Mouse (Mus musculus): ENCODE data around the gene Camsap1. TPM values are rescaled to one million over a fixed set of nuclear protein-coding genes. Genes with fewer than 3 reads are reported as not detected.

The Camsap1 gene
- polyA plus RNA-seq, 1 experiment from 2014 or later: 19.1 TPM

DNA sequence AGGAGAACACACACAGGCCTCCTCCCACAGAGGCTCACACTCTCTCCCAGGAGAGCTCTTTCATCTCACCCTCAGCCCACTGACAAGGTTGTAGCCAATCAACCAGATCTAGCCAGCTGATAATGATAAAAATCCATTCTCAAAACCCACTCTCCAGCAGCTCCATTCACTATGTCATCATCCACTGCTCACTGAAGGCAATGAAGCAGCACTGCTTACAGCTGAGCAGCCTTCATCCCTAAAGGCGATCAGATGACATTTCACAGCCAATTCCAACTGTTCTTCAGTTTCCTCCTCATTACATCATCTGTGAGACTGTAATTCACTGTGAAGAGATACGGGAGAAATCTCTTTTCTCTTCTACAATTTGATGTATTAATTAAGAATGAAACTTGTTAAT is 39.3 kb downstream of the Camsap1 start:
- H3K27ac ChIP-seq: no peak overlapping the region
- no peak overlapping the region for H3K4me3 ChIP-seq (ENCODE audit: inconsistent target)
- H3K36me3 ChIP-seq (ENCODE audit: inconsistent target): peaks cover 30% of the 10 kb centered on the region
- H3K79me2 ChIP-seq (ENCODE audit: inconsistent target): no peaks in the 10 kb centered on the region
- WGBS (ENCODE audit: missing documents): 100% methylated on average over 2 of the region's 2 CpGs

GRCm38 (mm10) chr2:25940503-25940902 is 42.6 kb downstream of the Camsap1 start:
- 40% methylated on average over 6 of the region's 6 CpGs for WGBS (ENCODE audit: missing documents)
- Histone ChIP-seq H3K36me3 (ENCODE audit: inconsistent target) (peaks cover 53% of the 10 kb centered on the region), H3K4me3 (ENCODE audit: inconsistent target) (no peak overlapping the region), H3K27ac (no peak overlapping the region), H3K79me2 (ENCODE audit: inconsistent target) (no peaks in the 10 kb centered on the region)

- Histone ChIP-seq H3K79me2 (ENCODE audit: inconsistent target) (no peaks in the 10 kb centered on the region), H3K27ac (no peak overlapping the region), H3K4me3 (ENCODE audit: inconsistent target) (no peak overlapping the region), H3K36me3 (ENCODE audit: inconsistent target) (peaks cover 37% of the 10 kb centered on the region)
- 89% methylated on average over 6 of the region's 6 CpGs for WGBS (ENCODE audit: missing documents)
Observed at GRCm38 (mm10) chr2:25931249-25931859, 51.7 kb downstream of the Camsap1 start.

DNA sequence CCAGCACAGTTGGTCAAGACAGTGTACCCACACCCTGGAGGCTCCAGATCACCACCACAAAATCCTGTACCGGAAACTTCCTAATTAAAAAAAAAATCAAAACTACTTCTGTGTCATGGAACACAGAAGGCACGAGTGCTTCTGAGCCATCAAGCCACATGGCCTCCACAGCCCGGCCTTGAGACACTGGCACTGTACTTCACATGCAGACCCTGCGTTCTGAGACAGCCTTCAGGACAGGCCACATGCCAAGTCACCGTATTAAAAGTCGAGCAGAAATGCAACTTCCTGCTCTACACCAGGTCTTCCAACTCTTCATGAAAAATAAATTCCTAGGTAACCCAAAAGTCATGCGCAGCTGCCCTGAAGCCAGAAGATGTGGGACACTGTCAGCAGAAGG is 55.3 kb downstream of the Camsap1 start:
- no peak overlapping the region for H3K4me3 ChIP-seq (ENCODE audit: inconsistent target)
- no peak overlapping the region for H3K27ac ChIP-seq
- H3K79me2 ChIP-seq (ENCODE audit: inconsistent target): no peaks in the 10 kb centered on the region
- H3K36me3 ChIP-seq (ENCODE audit: inconsistent target): peaks cover 6% of the 10 kb centered on the region
- WGBS (ENCODE audit: missing documents): 70% methylated on average over 7 of the region's 7 CpGs

- no peak overlapping the region for H3K27ac ChIP-seq
- H3K79me2 ChIP-seq (ENCODE audit: inconsistent target): no peaks in the 10 kb centered on the region
- peaks cover 4% of the 10 kb centered on the region; the same call in 1 of the 2 replicates for H3K36me3 ChIP-seq (ENCODE audit: inconsistent target)
- H3K4me3 ChIP-seq (ENCODE audit: inconsistent target): no peak overlapping the region
- 50% methylated on average over 4 of the region's 4 CpGs for WGBS (ENCODE audit: missing documents)
Observed at GRCm38 (mm10) chr2:25924934-25925333, 58.1 kb downstream of the Camsap1 start.

- Histone ChIP-seq H3K79me2 (ENCODE audit: inconsistent target) (no peaks in the 10 kb centered on the region), H3K4me3 (ENCODE audit: inconsistent target) (no peak overlapping the region), H3K36me3 (ENCODE audit: inconsistent target) (no peaks in the 10 kb centered on the region), H3K27ac (no peak overlapping the region)
- 81% methylated on average over 2 of the region's 2 CpGs for WGBS (ENCODE audit: missing documents)
Observed at GRCm38 (mm10) chr2:25923799-25924198, 59.3 kb downstream of the Camsap1 start.

GRCm38 (mm10) chr2:25919972-25920371 is 63.1 kb downstream of the Camsap1 start:
- WGBS (ENCODE audit: missing documents): 81% methylated on average over 3 of the region's 3 CpGs
- Histone ChIP-seq H3K4me3 (ENCODE audit: inconsistent target) (no peak overlapping the region), H3K27ac (no peak overlapping the region), H3K79me2 (ENCODE audit: inconsistent target) (no peaks in the 10 kb centered on the region), H3K36me3 (ENCODE audit: inconsistent target) (no peaks in the 10 kb centered on the region)

- 93% methylated on average over 2 of the region's 2 CpGs for WGBS (ENCODE audit: missing documents)
- no peaks in the 10 kb centered on the region for H3K79me2 ChIP-seq (ENCODE audit: inconsistent target)
- no peaks in the 10 kb centered on the region for H3K36me3 ChIP-seq (ENCODE audit: inconsistent target)
- H3K4me3 ChIP-seq (ENCODE audit: inconsistent target): no peak overlapping the region
- H3K27ac ChIP-seq: no peak overlapping the region
Observed at GRCm38 (mm10) chr2:25918408-25918807, 64.7 kb downstream of the Camsap1 start.

DNA sequence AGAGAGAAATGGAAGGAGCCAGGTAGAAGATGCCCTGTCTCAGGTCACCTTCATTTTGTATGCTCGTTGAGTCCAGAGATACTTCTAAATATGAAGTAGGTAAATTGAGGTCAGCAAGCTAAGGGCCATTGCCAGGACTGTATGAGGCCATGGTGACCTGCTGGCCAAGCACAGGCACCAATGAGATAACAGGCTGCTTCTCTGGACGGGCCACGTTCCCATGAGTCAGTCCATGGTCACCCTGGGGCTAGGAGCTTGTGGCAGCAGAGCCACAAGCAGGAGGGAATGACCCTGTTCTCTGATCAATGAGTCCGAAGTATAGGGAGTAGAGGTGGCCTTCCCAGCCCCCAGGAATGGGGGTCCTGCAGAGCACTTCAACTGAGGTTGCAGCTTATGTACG is 68.3 kb downstream of the Camsap1 start:
- 88% methylated on average over 5 of the region's 5 CpGs for WGBS (ENCODE audit: missing documents)
- Histone ChIP-seq H3K79me2 (ENCODE audit: inconsistent target) (no peaks in the 10 kb centered on the region), H3K27ac (no peak overlapping the region), H3K36me3 (ENCODE audit: inconsistent target) (no peaks in the 10 kb centered on the region), H3K4me3 (ENCODE audit: inconsistent target) (no peak overlapping the region)

- Histone ChIP-seq H3K36me3 (ENCODE audit: inconsistent target) (no peaks in the 10 kb centered on the region), H3K4me3 (ENCODE audit: inconsistent target) (no peak overlapping the region)
- 76% methylated on average over 4 of the region's 4 CpGs for WGBS (ENCODE audit: missing documents)
Observed at GRCm38 (mm10) chr2:25914201-25914600, 68.9 kb downstream of the Camsap1 start.

GRCm38 (mm10) chr2:25913247-25913646 is 69.8 kb downstream of the Camsap1 start:
- no peaks in the 10 kb centered on the region for H3K36me3 ChIP-seq (ENCODE audit: inconsistent target)
- WGBS (ENCODE audit: missing documents): 11% methylated on average over 2 of the region's 2 CpGs
- no peak overlapping the region for H3K27ac ChIP-seq
- H3K79me2 ChIP-seq (ENCODE audit: inconsistent target): no peaks in the 10 kb centered on the region
- no peak overlapping the region for H3K4me3 ChIP-seq (ENCODE audit: inconsistent target)

More at GRCm38 (mm10) chr2:25914201-25914600, 68.9 kb downstream of the Camsap1 start:
- no peak overlapping the region for H3K27ac ChIP-seq
- H3K79me2 ChIP-seq (ENCODE audit: inconsistent target): no peaks in the 10 kb centered on the region

DNA sequence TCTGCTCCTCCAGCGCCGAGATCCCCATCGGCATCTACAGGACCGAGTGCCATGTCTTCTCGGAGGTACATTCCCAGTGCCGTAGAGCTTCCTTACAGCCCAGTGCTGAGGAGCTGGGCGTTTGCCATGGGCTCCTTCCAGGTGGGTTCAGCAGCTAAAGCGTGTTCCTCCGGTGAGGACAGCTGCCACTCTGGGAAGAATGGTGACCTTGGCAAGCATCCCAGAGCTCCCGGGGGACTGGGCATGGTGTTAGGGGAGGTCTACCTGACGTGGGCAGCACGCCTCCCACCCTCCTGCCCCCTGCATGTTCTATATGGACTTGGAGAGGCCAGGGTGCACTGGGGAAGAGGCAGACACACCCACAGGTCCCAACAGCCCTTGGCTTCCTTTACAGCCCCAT is 73.2 kb downstream of the Camsap1 start:
- no peak overlapping the region for H3K4me3 ChIP-seq (ENCODE audit: inconsistent target)
- H3K36me3 ChIP-seq (ENCODE audit: inconsistent target): no peaks in the 10 kb centered on the region
- WGBS (ENCODE audit: missing documents): 90% methylated on average over 12 of the region's 12 CpGs

DNA sequence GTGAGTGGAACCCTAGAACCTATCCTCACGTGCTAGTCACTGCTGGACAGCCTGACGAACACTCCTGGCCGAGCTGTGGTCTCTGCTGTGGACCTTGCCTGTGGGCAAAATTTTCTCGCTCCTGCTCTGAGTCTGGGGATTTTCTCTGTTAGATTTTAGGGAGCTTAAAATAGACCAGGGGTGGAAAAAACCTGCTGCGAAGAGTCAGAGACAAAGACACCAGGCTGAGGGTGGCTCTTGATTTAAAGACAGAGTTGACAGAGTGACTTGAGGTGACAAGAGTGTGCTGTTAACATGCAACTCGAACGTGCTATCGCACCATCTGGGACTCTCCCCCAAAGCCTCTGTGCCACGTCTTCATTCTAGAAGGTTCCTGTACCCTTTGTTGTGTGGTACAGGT is 84.1 kb downstream of the Camsap1 start:
- Histone ChIP-seq H3K4me3 (ENCODE audit: inconsistent target) (no peak overlapping the region), H3K79me2 (ENCODE audit: inconsistent target) (no peaks in the 10 kb centered on the region), H3K27ac (no peak overlapping the region), H3K36me3 (ENCODE audit: inconsistent target) (no peaks in the 10 kb centered on the region)
- WGBS (ENCODE audit: missing documents): 87% methylated on average over 9 of the region's 9 CpGs

More for the DNA sequence above, 73.2 kb downstream of the Camsap1 start:
- Histone ChIP-seq H3K27ac (no peak overlapping the region), H3K79me2 (ENCODE audit: inconsistent target) (no peaks in the 10 kb centered on the region)

DNA sequence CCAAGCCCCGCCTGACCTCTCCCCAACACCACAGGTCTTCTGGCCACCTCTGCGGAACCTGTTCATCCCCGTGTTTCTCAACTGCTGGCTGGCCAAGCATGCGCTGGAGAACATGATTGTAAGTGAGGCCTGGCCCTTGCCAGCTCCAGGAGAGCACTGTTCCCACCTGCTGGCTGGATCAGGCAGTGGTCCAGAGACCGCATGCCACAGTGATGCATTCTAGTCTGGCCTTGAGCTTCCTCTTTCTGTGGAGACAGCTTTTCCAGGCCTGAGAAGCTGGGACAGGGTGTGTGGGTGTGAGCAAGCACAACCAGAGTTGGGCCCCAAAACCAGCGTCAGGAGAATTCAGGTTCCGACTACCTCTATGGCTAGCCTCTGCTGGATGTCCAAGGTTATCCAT is 90.6 kb downstream of the Camsap1 start:
- 21% methylated on average over 7 of the region's 7 CpGs for WGBS (ENCODE audit: missing documents)
- Histone ChIP-seq H3K4me3 (ENCODE audit: inconsistent target) (no peak overlapping the region), H3K36me3 (ENCODE audit: inconsistent target) (no peaks in the 10 kb centered on the region), H3K27ac (no peak overlapping the region), H3K79me2 (ENCODE audit: inconsistent target) (no peaks in the 10 kb centered on the region)

- Histone ChIP-seq H3K4me3 (ENCODE audit: inconsistent target) (no peak overlapping the region), H3K36me3 (ENCODE audit: inconsistent target) (no peaks in the 10 kb centered on the region), H3K27ac (no peak overlapping the region), H3K79me2 (ENCODE audit: inconsistent target) (no peaks in the 10 kb centered on the region)
- 60% methylated on average over 4 of the region's 5 CpGs for WGBS (ENCODE audit: missing documents)
Observed at GRCm38 (mm10) chr2:25888144-25888543, 94.9 kb downstream of the Camsap1 start.

GRCm38 (mm10) chr2:25887226-25887625 is 95.9 kb downstream of the Camsap1 start:
- H3K4me3 ChIP-seq (ENCODE audit: inconsistent target): no peak overlapping the region
- H3K36me3 ChIP-seq (ENCODE audit: inconsistent target): no peaks in the 10 kb centered on the region
- WGBS (ENCODE audit: missing documents): 86% methylated on average over 8 of the region's 8 CpGs
- H3K79me2 ChIP-seq (ENCODE audit: inconsistent target): no peaks in the 10 kb centered on the region
- no peak overlapping the region for H3K27ac ChIP-seq

Data from macrophage (primary cell).